In genomic region chr1:52805041-52805440, GRCm38 (mm10) we compare ENCODE assay signal across 30 mouse cellular contexts.
"Had no signal": no experiment of that assay in that cellular context is flagged by ENCODE, and none has a peak within 500 bp of the region (broad histone marks: within the 10 kb centered on the region; RNA-seq: fewer than 3 reads in every experiment).

No protein-coding gene starts in this region.

- H3K9me3 ChIP-seq: limb, embryonic 10.5 days; limb, embryonic 12.5 days; limb, embryonic 13.5 days; limb, embryonic 15.5 days; liver, embryonic 13.5 days; liver, embryonic 15.5 days; lung, embryonic 15.5 days; megakaryocyte, embryonic 14.5 days; midbrain, embryonic 10.5 days; midbrain, embryonic 12.5 days; midbrain, embryonic 13.5 days; midbrain, embryonic 15.5 days had no signal

- H3K4me2 ChIP-seq: limb, embryonic 12.5 days; limb, embryonic 13.5 days; limb, embryonic 15.5 days; liver, embryonic 13.5 days; liver, embryonic 15.5 days; lung, embryonic 14.5 days; lung, embryonic 15.5 days; midbrain, embryonic 11.5 days; midbrain, embryonic 12.5 days; midbrain, embryonic 13.5 days; midbrain, embryonic 15.5 days had no signal

- ATAC-seq: liver, postnatal 0 days; lung, postnatal 0 days; midbrain, embryonic 13.5 days; midbrain, embryonic 15.5 days; midbrain, embryonic 16.5 days had no signal

- H3K4me1 ChIP-seq: limb, embryonic 10.5 days; limb, embryonic 13.5 days; lung, embryonic 15.5 days; midbrain, embryonic 10.5 days; midbrain, embryonic 12.5 days; midbrain, embryonic 13.5 days; midbrain, embryonic 15.5 days had no signal

- DNase-seq: left cerebral cortex, postnatal 4 days; liver; liver, embryonic 13.5 days; liver, postnatal 0 days; lung, adult 18-20 months; lung, adult 2 months; lung, embryonic 14.5 days; lung, postnatal 10 days; lung, postnatal 14 days; lung, postnatal 36 days; lung, postnatal 4 days; midbrain, embryonic 14.5 days had no signal

- H3K27me3 ChIP-seq: limb, embryonic 12.5 days; limb, embryonic 13.5 days; limb, embryonic 15.5 days; liver, embryonic 13.5 days; liver, embryonic 15.5 days; lung, embryonic 15.5 days; megakaryocyte, embryonic 14.5 days; midbrain, embryonic 12.5 days; midbrain, embryonic 13.5 days; midbrain, embryonic 15.5 days had no signal

- H3K9ac ChIP-seq: limb, embryonic 12.5 days; limb, embryonic 13.5 days; limb, embryonic 15.5 days; liver, embryonic 13.5 days; liver, embryonic 14.5 days; liver, embryonic 15.5 days; liver, postnatal 0 days; lung, embryonic 14.5 days; lung, embryonic 15.5 days; midbrain, embryonic 12.5 days; midbrain, embryonic 13.5 days; midbrain, embryonic 15.5 days had no signal

- H3K4me3 ChIP-seq: left cerebral cortex, adult 2 months; limb, embryonic 10.5 days; limb, embryonic 12.5 days; limb, embryonic 13.5 days; limb, embryonic 15.5 days; liver, embryonic 13.5 days; liver, embryonic 15.5 days; lung, embryonic 15.5 days; megakaryocyte, embryonic 14.5 days; midbrain, embryonic 10.5 days; midbrain, embryonic 12.5 days; midbrain, embryonic 13.5 days; midbrain, embryonic 15.5 days; myocyte had no signal

- H3K36me3 ChIP-seq: liver, embryonic 13.5 days; liver, embryonic 15.5 days; lung, embryonic 15.5 days; midbrain, embryonic 10.5 days; midbrain, embryonic 12.5 days; midbrain, embryonic 13.5 days; midbrain, embryonic 15.5 days had no signal

- H3K27ac ChIP-seq: left cerebral cortex, adult 2 months; limb, embryonic 10.5 days; limb, embryonic 12.5 days; limb, embryonic 13.5 days; limb, embryonic 15.5 days; liver, embryonic 13.5 days; liver, embryonic 14.5 days; liver, embryonic 15.5 days; lung, embryonic 15.5 days; macrophage; midbrain, embryonic 10.5 days; midbrain, embryonic 12.5 days; midbrain, embryonic 13.5 days; midbrain, embryonic 15.5 days had no signal
